Mouse (Mus musculus) MEL (cell line): ENCODE data around the gene Sorbs2.

ENCODE experiments used
- CTCF ChIP-seq, 3 experiments: IDR thresholded peaks in 2 of 3; conservative IDR thresholded peaks in 1 of 3; 2 replicates each; pipeline ENCODE4 v1.5.1; 2011 to 2012; ENCODE audit warnings: low read length in 3 of 3, low read depth in 2 of 3, mild to moderate bottlenecking in 2 of 3, improper control_type of control experiment in 1 of 3, inconsistent platforms in 1 of 3, mixed read lengths in 1 of 3, moderate library complexity in 1 of 3; ENCODE audit not compliant: control insufficient read depth in 1 of 3, insufficient read depth in 1 of 3, poor library complexity in 1 of 3, severe bottlenecking in 1 of 3
- HCFC1 ChIP-seq: IDR thresholded peaks from 2 replicates; pipeline ENCODE4 v1.6.1; 2012; ENCODE audit warnings: low read depth, mild to moderate bottlenecking, inconsistent platforms, low read length, improper control_type of control experiment, moderate library complexity
- JUND ChIP-seq: IDR thresholded peaks from 2 replicates; pipeline ENCODE4 v1.6.1; 2011; ENCODE audit warnings: low read depth, mild to moderate bottlenecking, improper control_type of control experiment, low read length
- MAFK ChIP-seq: IDR thresholded peaks from 2 replicates; pipeline ENCODE4 v1.6.1; 2011; ENCODE audit warnings: low read depth, mild to moderate bottlenecking, low read length, improper control_type of control experiment, borderline replicate concordance
- MEF2A ChIP-seq: IDR thresholded peaks from 2 replicates; pipeline ENCODE4 v1.6.1; 2014; ENCODE audit warnings: low read depth, mild to moderate bottlenecking, inconsistent platforms, low read length, improper control_type of control experiment; ENCODE audit not compliant: poor library complexity, insufficient replicate concordance, severe bottlenecking; ENCODE audit errors: extremely low read depth
- POLR2A ChIP-seq, 2 experiments: IDR thresholded peaks; 2 replicates each; pipeline ENCODE4 v1.6.1; 2011 to 2012; ENCODE audit warnings: low read length in 2 of 2, mild to moderate bottlenecking in 2 of 2, control low read depth in 1 of 2, improper control_type of control experiment in 1 of 2, low read depth in 1 of 2, moderate library complexity in 1 of 2; ENCODE audit not compliant: control insufficient read depth in 1 of 2, insufficient read depth in 1 of 2, poor library complexity in 1 of 2
- POLR2AphosphoS5 ChIP-seq: IDR thresholded peaks from 2 replicates; pipeline ENCODE4 v1.6.1; 2012; ENCODE audit warnings: low read depth, borderline replicate concordance, mild to moderate bottlenecking, inconsistent platforms, low read length, moderate library complexity, mixed read lengths
- SMC3 ChIP-seq: IDR thresholded peaks from 2 replicates; pipeline ENCODE4 v1.6.1; 2011; ENCODE audit warnings: low read depth, low read length, improper control_type of control experiment
- ZNF384 ChIP-seq: IDR thresholded peaks from 2 replicates; pipeline ENCODE4 v1.6.1; 2012; ENCODE audit warnings: low read depth, mild to moderate bottlenecking, inconsistent platforms, low read length, improper control_type of control experiment

GRCm38 (mm10) chr8:45799517-45799916 is 291.9 kb downstream of the Sorbs2 start:
- TF ChIP-seq CTCF (IDR thresholded peaks at IDR 0.05 in 2 of 3, conservative IDR thresholded peaks at IDR 0.05 in 1 of 3; ENCODE audit: control insufficient read depth in 1 of 3, insufficient read depth in 1 of 3, low read depth in 2 of 3, low read length in 3 of 3, poor library complexity in 1 of 3, severe bottlenecking in 1 of 3) (no peak), SMC3 (no peak), POLR2A (IDR thresholded peaks at IDR 0.05; ENCODE audit: control insufficient read depth in 1 of 2, insufficient read depth in 1 of 2, low read depth in 1 of 2, low read length in 2 of 2, poor library complexity in 1 of 2) (no peak), MAFK (no peak), ZNF384 (no peak), MEF2A (no peak), JUND (no peak), HCFC1 (no peak), POLR2AphosphoS5 (no peak)
